Mouse (Mus musculus) A20 (cell line): ENCODE results near the gene Akt2.
A peak's percentile ranks its signal among the peaks of the same experiment; 100 is the strongest.

Experiments used
- DNase-seq: peaks from one replicate; pipeline ENCODE4 v3.0.0-alpha.2; 2011; ENCODE audit warnings: low read depth, low spot score

The Akt2 gene

GRCm38 (mm10) chr7:27587741-27588140 lies 3.6 kb upstream of the Akt2 start:
- peak; percentile 34 for DNase-seq

GRCm38 (mm10) chr7:27590088-27590487 lies 1.3 kb upstream of the Akt2 start:
- no peak for DNase-seq

GRCm38 (mm10) chr7:27590566-27591213 lies 662 bp upstream of the Akt2 start:
- no peak for DNase-seq

- DNase-seq: no peak
These were observed 1.0 kb downstream of the Akt2 start for GRCm38 (mm10) chr7:27592217-27592929.

GRCm38 (mm10) chr7:27592934-27593645 lies 1.7 kb downstream of the Akt2 start:
- DNase-seq: peak; percentile 13

GRCm38 (mm10) chr7:27596586-27597503 lies 5.5 kb downstream of the Akt2 start:
- DNase-seq: no peak

- no peak for DNase-seq
These were observed 6.7 kb downstream of the Akt2 start for GRCm38 (mm10) chr7:27598053-27598452.

- DNase-seq: no peak
These were observed 10.3 kb downstream of the Akt2 start for GRCm38 (mm10) chr7:27601628-27602027.

- no peak for DNase-seq
These were observed 10.8 kb downstream of the Akt2 start for GRCm38 (mm10) chr7:27602161-27602560.

GRCm38 (mm10) chr7:27602835-27603234 lies 11.5 kb downstream of the Akt2 start:
- DNase-seq: no peak

- no peak for DNase-seq
These were observed 13.5 kb downstream of the Akt2 start for GRCm38 (mm10) chr7:27604661-27605348.

GRCm38 (mm10) chr7:27605499-27606285 lies 14.3 kb downstream of the Akt2 start:
- no peak for DNase-seq

GRCm38 (mm10) chr7:27606481-27607254 lies 15.3 kb downstream of the Akt2 start:
- no peak for DNase-seq

- no peak for DNase-seq
These were observed 16.2 kb downstream of the Akt2 start for GRCm38 (mm10) chr7:27607580-27607979.

- DNase-seq: no peak
These were observed 16.8 kb downstream of the Akt2 start for GRCm38 (mm10) chr7:27608130-27608529.

- no peak for DNase-seq
These were observed 17.9 kb downstream of the Akt2 start for GRCm38 (mm10) chr7:27609285-27609684.

GRCm38 (mm10) chr7:27609688-27610087 lies 18.3 kb downstream of the Akt2 start:
- peak; percentile 22 for DNase-seq

GRCm38 (mm10) chr7:27610370-27610769 lies 19.0 kb downstream of the Akt2 start:
- DNase-seq: no peak

GRCm38 (mm10) chr7:27610871-27611270 lies 19.5 kb downstream of the Akt2 start:
- DNase-seq: no peak
